In genomic region chr1:170048434-170048833, GRCm38 (mm10) we compare ENCODE assay signal across 20 mouse cellular contexts.
"Had no signal": no experiment of that assay in that cellular context is flagged by ENCODE, and none has a peak within 500 bp of the region (broad histone marks: within the 10 kb centered on the region; RNA-seq: fewer than 3 reads in every experiment).

No protein-coding gene starts in this region.

- H3K27ac ChIP-seq: kidney, embryonic 15.5 days; left cerebral cortex, adult 2 months; limb, embryonic 13.5 days; liver, embryonic 13.5 days; macrophage; midbrain, embryonic 12.5 days; neural tube, embryonic 13.5 days had no signal

- H3K4me1 ChIP-seq: kidney, embryonic 15.5 days; liver, embryonic 13.5 days; midbrain, embryonic 12.5 days; neural tube, embryonic 13.5 days had no signal

- H3K4me2 ChIP-seq: kidney, embryonic 15.5 days; limb, embryonic 13.5 days; liver, embryonic 13.5 days; midbrain, embryonic 12.5 days; neural tube, embryonic 13.5 days had no signal

- H3K4me3 ChIP-seq: kidney, embryonic 15.5 days; left cerebral cortex, adult 2 months; limb, embryonic 13.5 days; liver, embryonic 13.5 days; midbrain, embryonic 12.5 days; myocyte; neural tube, embryonic 13.5 days had no signal

- H3K9me3 ChIP-seq: kidney, embryonic 15.5 days; limb, embryonic 13.5 days; liver, embryonic 13.5 days; midbrain, embryonic 12.5 days; neural tube, embryonic 13.5 days had no signal

- H3K27me3 ChIP-seq: kidney, embryonic 15.5 days; limb, embryonic 13.5 days; liver, embryonic 13.5 days; midbrain, embryonic 12.5 days; neural tube, embryonic 13.5 days had no signal

- H3K9ac ChIP-seq: kidney, embryonic 15.5 days; limb, embryonic 13.5 days; liver, embryonic 13.5 days; midbrain, embryonic 12.5 days; neural tube, embryonic 13.5 days had no signal

- ATAC-seq: midbrain, embryonic 16.5 days had no signal

- H3K36me3 ChIP-seq: kidney, embryonic 15.5 days; limb, embryonic 13.5 days; liver, embryonic 13.5 days; midbrain, embryonic 12.5 days; neural tube, embryonic 13.5 days had no signal

- DNase-seq: kidney, adult 8-10 months; kidney, postnatal 10 days; kidney, postnatal 36 days; layer of hippocampus, postnatal 36 days; liver; liver, embryonic 13.5 days; lung, adult 2 months; lung, postnatal 14 days; retina, postnatal 1 day; right cerebral cortex, postnatal 25 days; thymus, adult 18-20 months; thymus, postnatal 36 days had no signal
